Mouse (Mus musculus) testis, postnatal 14 days (tissue): ENCODE data around the gene Mgll.

ENCODE experiments used
- DNase-seq: peaks from one replicate; pipeline ENCODE4 v3.0.0; 2021; ENCODE audit warnings: low spot score

Mgll gene

GRCm38 (mm10) chr6:88849270-88849669 lies 125.1 kb downstream of the Mgll start:
- DNase-seq = no peak

- no peak for DNase-seq
Observed at GRCm38 (mm10) chr6:88850034-88850433, 125.8 kb downstream of the Mgll start.

GRCm38 (mm10) chr6:88854509-88854908 lies 130.3 kb downstream of the Mgll start:
- no peak for DNase-seq

DNA sequence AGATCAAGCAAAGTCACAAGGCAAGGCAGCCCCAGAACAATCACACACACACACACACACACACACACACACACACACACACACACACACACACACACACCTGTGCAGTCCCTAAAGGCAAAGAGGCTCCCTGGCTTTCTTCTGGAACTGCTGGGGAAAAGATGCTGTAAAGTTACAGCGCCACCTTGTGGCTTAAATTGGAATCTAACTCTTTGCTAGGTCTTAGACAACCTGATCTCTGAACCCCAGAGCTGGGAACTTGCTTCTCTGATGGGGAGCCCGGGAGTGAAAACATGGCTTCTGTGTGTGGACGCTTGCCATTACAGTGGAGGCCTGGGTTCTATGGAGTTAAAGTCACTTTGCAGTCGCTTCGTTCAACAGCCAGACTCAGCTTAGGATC lies 131.4 kb downstream of the Mgll start:
- no peak for DNase-seq

- DNase-seq = no peak
Observed at GRCm38 (mm10) chr6:88857249-88857648, 133.0 kb downstream of the Mgll start.

GRCm38 (mm10) chr6:88857830-88858229 lies 133.6 kb downstream of the Mgll start:
- DNase-seq = no peak

DNA sequence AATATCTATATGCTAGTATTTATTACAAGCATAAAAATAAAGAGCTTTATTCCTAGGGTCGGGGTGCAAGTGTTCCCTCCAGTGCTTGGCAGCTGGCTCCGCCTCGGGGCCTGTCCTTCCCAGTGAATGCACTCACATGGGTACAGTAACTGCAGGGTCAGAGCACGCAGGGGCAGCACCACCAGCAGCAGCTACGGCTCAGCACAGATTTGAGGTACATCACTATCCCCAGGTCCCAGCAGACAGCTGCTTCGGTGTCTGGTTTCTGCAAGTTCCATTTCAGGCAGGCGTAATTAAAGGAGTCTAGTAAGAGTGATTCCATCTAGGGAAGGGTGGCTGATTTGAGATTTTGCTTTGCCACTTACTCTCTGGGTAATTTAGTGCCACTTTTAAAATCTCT lies 134.1 kb downstream of the Mgll start:
- no peak for DNase-seq

- DNase-seq = no peak
Observed at GRCm38 (mm10) chr6:88860914-88861313, 136.7 kb downstream of the Mgll start.

DNA sequence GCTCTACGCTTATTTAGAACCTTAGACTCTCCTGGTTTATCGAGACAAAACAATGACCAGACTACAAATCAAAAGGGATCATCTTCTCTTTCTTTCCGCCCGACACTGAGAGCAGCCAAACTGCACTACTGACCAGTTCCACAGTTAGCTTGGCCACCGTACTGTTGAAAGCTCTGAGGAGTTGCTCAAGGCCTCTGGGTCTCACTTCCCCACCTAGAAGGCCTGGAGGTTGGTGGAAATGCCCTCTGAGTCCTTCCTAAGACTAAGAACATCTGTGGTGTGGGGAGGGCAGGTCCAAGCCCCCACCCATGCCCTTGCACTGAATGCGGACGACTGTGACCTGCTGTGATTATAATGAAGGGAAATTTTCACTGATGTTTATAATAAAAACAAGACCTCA lies 141.5 kb downstream of the Mgll start:
- DNase-seq = no peak

GRCm38 (mm10) chr6:88869459-88869858 lies 145.2 kb downstream of the Mgll start:
- DNase-seq = no peak

- no peak for DNase-seq
Observed at GRCm38 (mm10) chr6:88870594-88870993, 146.4 kb downstream of the Mgll start.

GRCm38 (mm10) chr6:88871546-88871945 lies 147.3 kb downstream of the Mgll start:
- DNase-seq = no peak

DNA sequence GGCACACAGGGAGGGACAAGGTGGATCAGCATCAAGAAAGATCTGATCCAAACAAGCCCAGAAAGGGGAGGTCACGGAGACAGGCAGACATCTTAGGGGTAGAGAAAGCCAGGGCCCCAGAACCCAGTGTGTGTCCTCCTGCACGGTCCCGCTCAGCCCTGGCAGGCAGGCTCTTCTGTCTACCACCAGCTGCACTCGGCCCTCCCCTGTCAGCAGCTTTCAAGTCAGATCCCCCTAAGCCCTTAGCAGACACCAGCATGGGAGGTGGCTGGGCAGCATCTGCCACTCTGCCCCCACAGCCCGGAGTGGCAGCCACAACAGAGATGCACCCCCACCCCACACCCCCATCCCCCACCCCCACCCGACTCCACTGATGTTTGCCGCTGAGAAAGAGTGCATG lies 148.6 kb downstream of the Mgll start:
- no peak for DNase-seq

- no peak for DNase-seq
Observed at GRCm38 (mm10) chr6:88873965-88874867, 150.0 kb downstream of the Mgll start.

DNA sequence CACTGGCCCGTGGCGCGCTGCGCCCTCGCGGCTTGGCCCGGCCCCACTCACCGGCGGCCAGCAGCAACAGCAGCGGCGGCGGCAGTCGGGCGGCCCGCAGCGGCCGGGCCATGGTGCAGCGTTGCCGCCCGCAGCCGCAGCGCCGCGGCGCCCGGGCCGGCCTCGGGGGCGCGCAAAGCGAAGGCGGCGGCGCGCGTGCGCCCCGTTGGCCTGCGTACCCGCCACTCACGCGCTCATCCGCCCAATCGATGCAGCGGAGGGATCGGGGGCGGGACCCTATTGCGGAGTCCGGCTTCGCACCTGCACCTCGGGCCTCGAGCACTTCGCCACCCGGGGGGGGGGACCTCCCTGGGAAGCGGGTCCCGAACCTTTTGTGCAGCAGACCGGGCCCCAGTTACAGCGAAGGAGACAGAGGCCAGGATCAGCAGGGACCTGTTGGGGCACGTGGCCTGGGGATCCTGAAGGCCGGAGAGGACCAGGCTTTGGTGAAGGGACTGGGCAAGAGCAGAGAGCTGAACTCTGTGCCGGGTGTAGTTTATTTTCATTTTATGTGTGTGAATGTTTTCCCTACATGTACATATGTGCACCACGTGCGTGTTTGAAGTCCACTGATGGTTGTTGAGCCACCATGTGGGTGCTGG lies 150.8 kb downstream of the Mgll start, which contains the start of gene Podxl2:
Gene Podxl2 (minus strand): TSS at position 177 of the 641 bp plus-strand sequence.
- DNase-seq = peak; percentile 86
